Mouse (Mus musculus): ENCODE measurements around the gene March10.
A peak's percentile ranks its signal among the peaks of the same experiment; 100 is the strongest.

March10 gene

GRCm38 (mm10) chr11:105402355-105402754, 54.2 kb downstream of the March10 start:
- DNase-seq: no peak

- DNase-seq: no peak
These were observed 66.2 kb downstream of the March10 start for GRCm38 (mm10) chr11:105390290-105390689.

GRCm38 (mm10) chr11:105388636-105389035, 67.9 kb downstream of the March10 start:
- DNase-seq: no peak

- DNase-seq: no peak
These were observed 71.3 kb downstream of the March10 start for GRCm38 (mm10) chr11:105385266-105385665.

GRCm38 (mm10) chr11:105375821-105376235, 80.7 kb downstream of the March10 start:
- DNase-seq: no peak

- no peak for DNase-seq
These were observed 81.9 kb downstream of the March10 start for GRCm38 (mm10) chr11:105374526-105375175.

- no peak for DNase-seq
These were observed 82.7 kb downstream of the March10 start for GRCm38 (mm10) chr11:105373881-105374280.

- no peak for DNase-seq
These were observed 84.7 kb downstream of the March10 start for GRCm38 (mm10) chr11:105371818-105372217.

GRCm38 (mm10) chr11:105369526-105370386, 86.8 kb downstream of the March10 start:
- DNase-seq: no peak

- DNase-seq: no peak
These were observed 87.7 kb downstream of the March10 start for GRCm38 (mm10) chr11:105368833-105369232.

GRCm38 (mm10) chr11:105367163-105367562, 89.4 kb downstream of the March10 start:
- DNase-seq: no peak

GRCm38 (mm10) chr11:105366051-105366450, 90.5 kb downstream of the March10 start:
- DNase-seq: no peak

GRCm38 (mm10) chr11:105365611-105366010, 90.9 kb downstream of the March10 start:
- no peak for DNase-seq

- DNase-seq: peak in 1 of 2 experiments; percentile 15
These were observed 92.0 kb downstream of the March10 start for GRCm38 (mm10) chr11:105364386-105365065.

- DNase-seq: no peak
These were observed 92.7 kb downstream of the March10 start for GRCm38 (mm10) chr11:105363598-105364385.

- peak; percentile 44 to 78 for DNase-seq
These were observed 93.5 kb downstream of the March10 start for GRCm38 (mm10) chr11:105362946-105363597.

- no peak for DNase-seq
These were observed 94.3 kb downstream of the March10 start for GRCm38 (mm10) chr11:105362041-105362765.

- DNase-seq: no peak
These were observed 100.2 kb downstream of the March10 start for GRCm38 (mm10) chr11:105356301-105356700.

GRCm38 (mm10) chr11:105353891-105354280, 102.6 kb downstream of the March10 start:
- no peak for DNase-seq

- no peak for DNase-seq
These were observed 103.3 kb downstream of the March10 start for GRCm38 (mm10) chr11:105352954-105353890.

All from spleen, adult 18-20 months (tissue).